Mouse (Mus musculus): Measurements from ENCODE around the gene Lpar5.

DNA sequence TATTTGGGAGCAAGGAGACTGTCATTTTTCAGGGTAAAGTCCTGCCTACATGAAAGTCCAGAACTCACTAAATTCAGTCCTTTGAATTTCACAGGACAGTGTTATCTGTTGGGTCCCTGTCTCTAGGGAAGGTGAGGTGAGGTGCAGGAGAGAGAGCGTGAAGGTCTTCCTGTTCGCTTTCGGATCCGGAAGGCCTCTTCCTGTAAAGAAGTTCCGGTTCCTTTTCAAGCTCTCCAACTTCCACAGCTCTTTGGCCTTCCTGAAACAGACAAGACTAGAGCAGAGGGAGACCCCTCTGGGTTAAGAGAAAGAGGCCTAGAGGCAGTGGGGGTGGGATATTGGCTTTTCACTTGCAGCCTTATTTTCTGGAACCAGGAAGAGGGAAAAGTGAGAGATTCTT is 24.7 kb downstream of the Lpar5 start:
- TF ChIP-seq CTCF (IDR thresholded peaks at IDR 0.05; ENCODE audit: low read depth, low read length): no peak
- TF ChIP-seq GATA1 (IDR thresholded peaks at IDR 0.05; ENCODE audit: borderline replicate concordance, low read length): no peak
- no peak for TF ChIP-seq TAL1 (conservative IDR thresholded peaks at IDR 0.05; ENCODE audit: low read depth, low read length)
- no peak for TF ChIP-seq POLR2AphosphoS5 (IDR thresholded peaks at IDR 0.05; ENCODE audit: insufficient replicate concordance, low read depth, low read length)
- no peak for TF ChIP-seq GATA2 (IDR thresholded peaks at IDR 0.05; ENCODE audit: borderline replicate concordance, low read depth, low read length)
